ENCODE assay signal across 21 mouse cellular contexts in the genomic region with DNA sequence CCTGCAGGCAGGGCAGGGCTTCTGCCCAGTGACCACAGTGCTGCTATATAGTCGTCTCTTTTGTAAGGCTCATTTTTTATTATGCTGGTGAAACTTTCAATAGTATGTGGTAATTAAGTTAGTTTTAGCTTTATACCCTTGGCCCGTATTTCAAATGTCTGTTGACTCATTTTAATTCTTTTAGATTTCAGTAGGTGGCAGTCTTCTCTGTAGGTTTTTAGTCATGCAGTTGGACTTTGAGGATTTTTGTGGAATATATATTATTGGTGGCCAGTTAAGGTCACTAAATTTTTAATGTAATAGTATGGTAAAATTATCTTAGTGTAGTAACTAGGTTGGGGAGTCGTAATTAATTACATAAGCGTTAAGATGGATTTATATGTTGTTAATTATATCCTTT. TPM values are rescaled to one million over a fixed set of nuclear protein-coding genes. Genes with fewer than 3 reads are reported as not detected.
DNase-seq lines count a peak whose midpoint lies in the region; ATAC-seq and TF ChIP-seq lines count a peak whose summit lies in the region.
"Had no signal": no experiment of that assay in that cellular context is flagged by ENCODE, and none has a peak within 500 bp of the region (broad histone marks: within the 10 kb centered on the region; RNA-seq: fewer than 3 reads in every experiment).

No protein-coding gene starts in this region.

- WGBS in hindbrain, embryonic 14.5 days = 62% methylated on average over 4 of the region's 4 CpGs
- WGBS in hindbrain, embryonic 13.5 days = 67% methylated on average over 4 of the region's 4 CpGs

- dilution Hi-C loops in CH12.LX (cut with MboI; ENCODE audit: extremely low pct_ligation_motif_present, extremely low pct_unique_long_range_greater_than_20kb, low sequenced_read_pairs) = no loop called here

- TF ChIP-seq CTCF in left cerebral cortex, adult 2 months (IDR thresholded peaks at IDR 0.05) = peak; percentile 50
- peak in 1 of 2 experiments; percentile 22; a peak in 1 of 4 replicates for TF ChIP-seq CTCF in CH12.LX (conservative IDR thresholded peaks at IDR 0.05 in 1 of 2, IDR thresholded peaks at IDR 0.05 in 1 of 2; ENCODE audit: low read depth in 2 of 2, low read length in 2 of 2)

- H3K9me3 ChIP-seq in hindbrain, embryonic 14.5 days (ENCODE audit: control insufficient read depth, low read length) = no peaks in the 10 kb centered on the region
- H3K9me3 ChIP-seq in hindbrain, embryonic 13.5 days = no peaks in the 10 kb centered on the region
- H3K9me3 ChIP-seq in CH12.LX (replicated peaks; ENCODE audit: low read length) = no peaks in the 10 kb centered on the region
- H3K9me3 ChIP-seq: embryonic facial prominence, embryonic 15.5 days; forebrain, embryonic 15.5 days; heart, embryonic 10.5 days; limb, embryonic 12.5 days; liver, embryonic 12.5 days; stomach, embryonic 15.5 days had no signal

- DNase-seq in hindbrain, embryonic 14.5 days (ENCODE audit: low spot score) = peak; percentile 45
- DNase-seq in left cerebral cortex, adult 2 months (ENCODE audit: extremely low spot score in 1 of 2, low spot score in 2 of 2) = no peak
- DNase-seq in left cerebral cortex, postnatal 25 days (ENCODE audit: low spot score in 2 of 2) = no peak
- DNase-seq in 3T3-L1 (ENCODE audit: low read depth, low spot score) (peak; percentile 25), CH12.LX (ENCODE audit: extremely low read depth) (no peak)
- no peak for DNase-seq in cerebellum, adult 11 months
- DNase-seq: adrenal gland, postnatal 36 days; cerebellum, adult 9-11 months; heart, postnatal 4 days; kidney, adult 9 months; lung, adult 2 months; thymus, adult 2 months; thymus, postnatal 4 days had no signal

- H3K27me3 ChIP-seq in hindbrain, embryonic 14.5 days (ENCODE audit: control insufficient read depth, insufficient read depth, low read length) = no peaks in the 10 kb centered on the region
- H3K27me3 ChIP-seq in hindbrain, embryonic 13.5 days = no peaks in the 10 kb centered on the region
- no peaks in the 10 kb centered on the region for H3K27me3 ChIP-seq in CH12.LX (replicated peaks)
- H3K27me3 ChIP-seq: embryonic facial prominence, embryonic 15.5 days; forebrain, embryonic 15.5 days; limb, embryonic 12.5 days; liver, embryonic 12.5 days; stomach, embryonic 15.5 days had no signal

- no peak for ATAC-seq in hindbrain, embryonic 14.5 days (ENCODE audit: low FRiP score)
- ATAC-seq in hindbrain, embryonic 13.5 days (ENCODE audit: low FRiP score) = no peak
- ATAC-seq: forebrain, embryonic 15.5 days; liver, embryonic 12.5 days had no signal

- H3K79me2 ChIP-seq in CH12.LX (replicated peaks; ENCODE audit: control insufficient read depth, extremely low read depth, insufficient read depth, poor library complexity, severe bottlenecking) = no peaks in the 10 kb centered on the region

- H3K36me3 ChIP-seq in hindbrain, embryonic 14.5 days (replicated peaks; ENCODE audit: control insufficient read depth, insufficient read depth) = peaks cover 10% of the 10 kb centered on the region
- peaks cover 8% of the 10 kb centered on the region for H3K36me3 ChIP-seq in hindbrain, embryonic 13.5 days
- peaks cover under 1 to 22% of the 10 kb centered on the region in 2 experiments for H3K36me3 ChIP-seq in CH12.LX (replicated peaks in 1 of 2; ENCODE audit: control insufficient read depth in 1 of 2, insufficient read depth in 1 of 2, low read length in 1 of 2)
- H3K36me3 ChIP-seq: stomach, embryonic 15.5 days had no signal

- H3K9ac ChIP-seq in hindbrain, embryonic 14.5 days = no peak overlapping the region
- no peak overlapping the region for H3K9ac ChIP-seq in hindbrain, embryonic 13.5 days
- H3K9ac ChIP-seq in CH12.LX (ENCODE audit: insufficient read depth, low read depth) = no peak overlapping the region
- H3K9ac ChIP-seq: embryonic facial prominence, embryonic 15.5 days; forebrain, embryonic 15.5 days; limb, embryonic 12.5 days; liver, embryonic 12.5 days; stomach, embryonic 15.5 days had no signal

- H3K4me1 ChIP-seq in hindbrain, embryonic 14.5 days (replicated peaks; ENCODE audit: control insufficient read depth, insufficient read depth, low read length) = no peaks in the 10 kb centered on the region
- H3K4me1 ChIP-seq in hindbrain, embryonic 13.5 days (replicated peaks) = no peaks in the 10 kb centered on the region
- no peaks in the 10 kb centered on the region for H3K4me1 ChIP-seq in CH12.LX (ENCODE audit: control insufficient read depth in 1 of 2, insufficient read depth in 2 of 2)
- H3K4me1 ChIP-seq: embryonic facial prominence, embryonic 15.5 days; forebrain, embryonic 15.5 days; limb, embryonic 12.5 days; stomach, embryonic 15.5 days had no signal

- peak; percentile 15 for TF ChIP-seq RAD21 in CH12.LX (IDR thresholded peaks at IDR 0.05; ENCODE audit: low read depth, low read length)

- H3K4me3 ChIP-seq in hindbrain, embryonic 14.5 days (replicated peaks; ENCODE audit: low read length) = no peak overlapping the region
- H3K4me3 ChIP-seq in hindbrain, embryonic 13.5 days = no peak overlapping the region
- no peak overlapping the region for H3K4me3 ChIP-seq in left cerebral cortex, adult 2 months
- H3K4me3 ChIP-seq in CH12.LX (replicated peaks in 1 of 3; ENCODE audit: low read depth in 2 of 3, low read length in 2 of 3, poor library complexity in 1 of 3) = no peak overlapping the region
- H3K4me3 ChIP-seq: embryonic facial prominence, embryonic 15.5 days; forebrain, embryonic 15.5 days; heart, embryonic 10.5 days; limb, embryonic 12.5 days; liver, embryonic 12.5 days; stomach, embryonic 15.5 days had no signal

- no peak for TF ChIP-seq EP300 in CH12.LX (IDR thresholded peaks at IDR 0.05; ENCODE audit: low read length)

- no peak overlapping the region for H3K27ac ChIP-seq in hindbrain, embryonic 14.5 days
- no peak overlapping the region for H3K27ac ChIP-seq in hindbrain, embryonic 13.5 days
- no peak overlapping the region for H3K27ac ChIP-seq in left cerebral cortex, adult 2 months
- H3K27ac ChIP-seq in CH12.LX (ENCODE audit: insufficient read depth, low read depth) = no peak overlapping the region
- H3K27ac ChIP-seq: embryonic facial prominence, embryonic 15.5 days; forebrain, embryonic 15.5 days; heart, embryonic 10.5 days; limb, embryonic 12.5 days; liver, embryonic 12.5 days; macrophage; stomach, embryonic 15.5 days had no signal

- no peak for TF ChIP-seq POLR2A in CH12.LX (IDR thresholded peaks at IDR 0.05; ENCODE audit: low read depth, low read length)

- no peak overlapping the region for H3K4me2 ChIP-seq in hindbrain, embryonic 14.5 days (replicated peaks)
- no peak overlapping the region for H3K4me2 ChIP-seq in hindbrain, embryonic 13.5 days
- no peak overlapping the region for H3K4me2 ChIP-seq in CH12.LX (ENCODE audit: insufficient read depth, low read depth, poor library complexity, severe bottlenecking)
- H3K4me2 ChIP-seq: embryonic facial prominence, embryonic 15.5 days; forebrain, embryonic 15.5 days; limb, embryonic 12.5 days; liver, embryonic 12.5 days; stomach, embryonic 15.5 days had no signal

- in situ Hi-C loops in CH12.LX (cut with MboI; ENCODE audit: low pct_ligation_motif_present, low pct_unique_long_range_greater_than_20kb, low sequenced_read_pairs) = no loop called here

- intact Hi-C loops in left cerebral cortex, adult 2 months (cut with DNase I) = no loop called here
- intact Hi-C loops in left cerebral cortex, postnatal 25 days (cut with DNase I) = no loop called here

TF ChIP-seq in CH12.LX, 34 proteins besides CTCF, POLR2A, EP300 and RAD21:
- TF ChIP-seq JUN (IDR thresholded peaks at IDR 0.05; ENCODE audit: insufficient read depth, low read depth, low read length) (no peak), TBP (conservative IDR thresholded peaks at IDR 0.05; ENCODE audit: low read depth, low read length) (no peak), MAZ (IDR thresholded peaks at IDR 0.05; ENCODE audit: low read depth, low read length) (no peak), POLR2AphosphoS2 (IDR thresholded peaks at IDR 0.05; ENCODE audit: low read depth, low read length) (no peak), MAFK (IDR thresholded peaks at IDR 0.05; ENCODE audit: insufficient replicate concordance, low read length) (no peak), IRF4 (IDR thresholded peaks at IDR 0.05; ENCODE audit: low read depth, low read length) (no peak), NELFE (IDR thresholded peaks at IDR 0.05; ENCODE audit: low read depth, low read length) (no peak), BHLHE40 (IDR thresholded peaks at IDR 0.05; ENCODE audit: low read depth, low read length) (no peak), ELF1 (IDR thresholded peaks at IDR 0.05; ENCODE audit: low read depth, low read length) (no peak), JUND (conservative IDR thresholded peaks at IDR 0.05; ENCODE audit: low read depth, low read length) (no peak), RCOR1 (conservative IDR thresholded peaks at IDR 0.05; ENCODE audit: low read depth, low read length) (no peak), USF2 (conservative IDR thresholded peaks at IDR 0.05; ENCODE audit: low read depth, low read length) (no peak), ZMIZ1 (IDR thresholded peaks at IDR 0.05; ENCODE audit: low read depth, low read length) (no peak), GABPA (IDR thresholded peaks at IDR 0.05; ENCODE audit: insufficient replicate concordance, low read depth, low read length) (no peak), HCFC1 (IDR thresholded peaks at IDR 0.05; ENCODE audit: low read depth, low read length) (no peak), MYC (IDR thresholded peaks at IDR 0.05; ENCODE audit: low read depth, low read length) (no peak), KAT2A (IDR thresholded peaks at IDR 0.05; ENCODE audit: insufficient replicate concordance, low read length) (no peak)

RNA-seq across cellular contexts. Expression of a gene that starts 44.3 kb away (rescaled TPM):
- polyA plus RNA-seq in hindbrain, embryonic 14.5 days (2014; fragmentation: Nextera tagmentation; extraction: Ambion mirVana) = 134 and 151 TPM in 2 replicates
- 96.0 and 98.9 TPM in 2 replicates for polyA plus RNA-seq in hindbrain, embryonic 13.5 days (2015; fragmentation: Nextera tagmentation; extraction: Ambion mirVana)
- total RNA-seq in left cerebral cortex, adult 2 months (2021) = 100 to 1,000 TPM in 1 of 2 experiments, 10 to 100 TPM in 1; 97.9 to 103 TPM
- 100 to 1,000 TPM; 113 to 114 TPM for total RNA-seq in left cerebral cortex, postnatal 25 days (2021)
- total RNA-seq in CH12.LX (2012; rRNA removed) (12.6 and 14.1 TPM in 2 replicates), CH12.LX (2014; rRNA removed) (49.4 and 49.6 TPM in 2 replicates)
- 18.0 and 19.0 TPM in 2 replicates for polyA plus RNA-seq in CH12.LX (2012; ENCODE audit: insufficient read length, low read depth)

Comparison
In these comparisons a context has a peak if more than half of its experiments do, and no peak if none do; other contexts are left out.
1. DNase-seq: peak in hindbrain, embryonic 14.5 days (single experiment) and 3T3-L1 (single experiment); none in left cerebral cortex, adult 2 months (0 of 2), left cerebral cortex, postnatal 25 days (0 of 2), CH12.LX (single experiment) and cerebellum, adult 11 months (single experiment).